Mouse (Mus musculus) lung, adult 2 months (tissue): ENCODE measurements around the gene Tcirg1. TPM values are rescaled to one million over a fixed set of nuclear protein-coding genes. Genes with fewer than 3 reads are reported as not detected.
A peak's percentile ranks its signal among the peaks of the same experiment; 100 is the strongest.

ENCODE experiments used
- DNase-seq: peaks from one replicate; pipeline ENCODE4 v3.0.0; 2022
- H3K4me1 ChIP-seq: fragments of 200-500 bp; 2 replicates; pipeline ENCODE4 v1.6.1; 2011; ENCODE audit warnings: low read length; ENCODE audit not compliant: control insufficient read depth, insufficient read depth
- H3K4me3 ChIP-seq: fragments of 200-500 bp; replicated peaks from 2 replicates; pipeline ENCODE3; 2011; ENCODE audit warnings: low read depth, mild to moderate bottlenecking, control low read depth, low read length; ENCODE audit errors: extremely low read depth
- CTCF ChIP-seq: fragments of 200-500 bp; IDR thresholded peaks from 2 replicates; pipeline ENCODE4 v1.5.1; 2011; ENCODE audit warnings: mild to moderate bottlenecking, low read length, control low read depth; ENCODE audit not compliant: insufficient read depth
- POLR2A ChIP-seq: fragments of 200-500 bp; IDR thresholded peaks from 2 replicates; pipeline ENCODE4 v1.6.1; 2011; ENCODE audit warnings: low read depth, mild to moderate bottlenecking, control low read depth, low read length, borderline replicate concordance; ENCODE audit errors: extremely low read depth
- WGBS: fragments of 180-500 bp; shearing (Covaris S2); methylation state at CpG from one replicate; pipeline ENCODE4 v1.1.7; 2018; 5-methylcytosine and 5-hydroxymethylcytosine counted together
- polyA plus RNA-seq: library from polyadenylated mRNA; depleted of rRNA; stranded (reverse); fragments of >200 nt; gene quantifications from 2 replicates; pipeline ENCODE4 v1.2.3, GENCODE M21; 2012

Tcirg1 gene
- polyA plus RNA-seq, 1 experiment, result 164 TPM

- TF ChIP-seq CTCF, result no peak
- no peak for TF ChIP-seq POLR2A
- 73% methylated on average over 4 of the region's 4 CpGs for WGBS
- Histone ChIP-seq H3K4me3 (no peak overlapping the region), H3K4me1 (no peaks in the 10 kb centered on the region)
- no peak for DNase-seq
Observed at GRCm38 (mm10) chr19:3893545-3894116, 13.3 kb downstream of the Tcirg1 start.

- TF ChIP-seq POLR2A, result no peak
- TF ChIP-seq CTCF, result peak; percentile 64; the same call in 1 of the 2 replicates
- WGBS, result 64% methylated on average over 8 of the region's 8 CpGs
- Histone ChIP-seq H3K4me3 (no peak overlapping the region), H3K4me1 (no peaks in the 10 kb centered on the region; the same call in 1 of the 2 replicates)
- no peak for DNase-seq
Observed at GRCm38 (mm10) chr19:3890181-3890580, 16.8 kb downstream of the Tcirg1 start.

GRCm38 (mm10) chr19:3889096-3889495 lies 17.8 kb downstream of the Tcirg1 start:
- H3K4me3 ChIP-seq, result no peak overlapping the region
- WGBS, result 90% methylated on average over 5 of the region's 5 CpGs
- no peaks in the 10 kb centered on the region; the same call in 1 of the 2 replicates for H3K4me1 ChIP-seq
- no peak for DNase-seq
- no peak for TF ChIP-seq POLR2A
- no peak for TF ChIP-seq CTCF

GRCm38 (mm10) chr19:3884325-3884990 lies 22.5 kb downstream of the Tcirg1 start:
- no peak for DNase-seq
- WGBS, result 45% methylated on average over 6 of the region's 6 CpGs
- TF ChIP-seq CTCF (no peak), POLR2A (no peak)
- Histone ChIP-seq H3K4me3 (no peak overlapping the region), H3K4me1 (peaks cover 9% of the 10 kb centered on the region)

GRCm38 (mm10) chr19:3882214-3882613 lies 24.7 kb downstream of the Tcirg1 start:
- TF ChIP-seq POLR2A (no peak), CTCF (no peak)
- 69% methylated on average over 4 of the region's 4 CpGs for WGBS
- no peak overlapping the region for H3K4me3 ChIP-seq
- no peak for DNase-seq
- peaks cover 9% of the 10 kb centered on the region for H3K4me1 ChIP-seq

GRCm38 (mm10) chr19:3880054-3880848 lies 26.7 kb downstream of the Tcirg1 start:
- 55% methylated on average over 6 of the region's 6 CpGs for whole genome bisulfite sequencing
- H3K4me3 ChIP-seq, result no peak overlapping the region
- peaks cover 9% of the 10 kb centered on the region for H3K4me1 ChIP-seq
- DNase-seq, result no peak
- TF ChIP-seq POLR2A (no peak), CTCF (no peak)

- Histone ChIP-seq H3K4me3 (no peak overlapping the region), H3K4me1 (peaks cover 4% of the 10 kb centered on the region)
- no peak for DNase-seq
- WGBS, result 70% methylated on average over 7 of the region's 7 CpGs
- TF ChIP-seq CTCF, result no peak
Observed at GRCm38 (mm10) chr19:3875045-3875444, 31.9 kb downstream of the Tcirg1 start.

- DNase-seq, result no peak
- Histone ChIP-seq H3K4me3 (no peak overlapping the region), H3K4me1 (peaks cover 2% of the 10 kb centered on the region; the same call in 1 of the 2 replicates)
- 58% methylated on average over 4 of the region's 4 CpGs for whole genome bisulfite sequencing
- no peak for TF ChIP-seq POLR2A
- no peak for TF ChIP-seq CTCF
Observed at GRCm38 (mm10) chr19:3872373-3872772, 34.6 kb downstream of the Tcirg1 start.

- DNase-seq, result no peak
- TF ChIP-seq POLR2A (no peak), CTCF (no peak)
- Histone ChIP-seq H3K4me1 (peaks cover 2% of the 10 kb centered on the region; the same call in 1 of the 2 replicates), H3K4me3 (no peak overlapping the region)
Observed at GRCm38 (mm10) chr19:3871468-3871867, 35.5 kb downstream of the Tcirg1 start.

GRCm38 (mm10) chr19:3868290-3868689 lies 38.6 kb downstream of the Tcirg1 start:
- Histone ChIP-seq H3K4me3 (no peak overlapping the region), H3K4me1 (peaks cover 2% of the 10 kb centered on the region; the same call in 1 of the 2 replicates)
- TF ChIP-seq POLR2A, result no peak
- TF ChIP-seq CTCF, result no peak
- WGBS, result 72% methylated on average over 1 of the region's 1 CpGs
- no peak for DNase-seq
